Mouse (Mus musculus): ENCODE measurements at regions not wholly inside any gene's neighbourhood (a gene's known extent, or its start where the extent isn't known, plus 50 kb on each side); places are given as distances from the start of the nearest gene placed in this dataset.

DNA sequence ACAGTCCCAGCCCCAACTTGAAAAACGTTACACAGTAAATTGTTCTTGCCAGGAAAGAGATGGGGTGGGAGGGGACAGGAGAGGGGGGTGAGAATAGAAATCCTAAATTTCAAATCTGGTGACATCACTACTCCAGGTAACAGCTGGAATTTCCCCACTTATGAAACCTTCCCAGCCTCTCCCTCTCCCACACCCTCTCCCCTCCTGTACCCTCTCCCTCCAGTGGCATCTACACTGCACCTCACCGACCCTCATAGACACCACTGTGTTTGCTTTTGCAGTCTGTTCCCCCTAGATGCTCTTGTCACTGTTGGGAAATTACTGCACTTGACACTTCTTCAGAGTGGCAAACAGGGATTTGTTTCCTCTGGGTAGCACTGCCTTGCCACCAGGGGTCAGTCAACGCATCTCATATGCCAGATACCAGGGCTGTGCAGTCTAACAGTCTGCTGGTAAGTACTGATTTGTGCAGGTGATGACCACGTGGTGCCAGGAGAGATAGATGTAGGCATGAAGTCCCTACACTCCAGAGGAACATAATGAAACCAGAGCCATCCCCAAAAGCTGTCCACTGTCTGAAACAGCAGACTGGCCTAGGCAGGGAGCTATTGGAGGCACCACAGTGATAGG lies 68.3 kb upstream of the Plet1 start:
- no peak for TF ChIP-seq CTCF (IDR thresholded peaks at IDR 0.05; ENCODE audit: borderline replicate concordance, control insufficient read depth, extremely low read depth, insufficient read depth, low read length, poor library complexity)
- TF ChIP-seq POLR2A (IDR thresholded peaks at IDR 0.05; ENCODE audit: control insufficient read depth, extremely low read depth, insufficient read depth, low read length, poor library complexity), result no peak
